Mouse (Mus musculus) gastrocnemius, adult 8-10 months (tissue): ENCODE results near the gene 4930523C07Rik. TPM values are rescaled to one million over a fixed set of nuclear protein-coding genes. Genes with fewer than 3 reads are reported as not detected.

Experiments
- DNase-seq, 2 experiments: peaks; one replicate each; pipeline ENCODE4 v3.0.0; 2022; ENCODE audit warnings: low spot score in 2 of 2
- total RNA-seq, 4 experiments: library from RNA; stranded (reverse); gene quantifications; 2 replicates each; pipeline ENCODE4 v1.2.4; 2022

Gene 4930523C07Rik
- total RNA-seq, 4 experiments from 2014 or later: 2.5 to 5.5 (median 3.1) TPM

DNA sequence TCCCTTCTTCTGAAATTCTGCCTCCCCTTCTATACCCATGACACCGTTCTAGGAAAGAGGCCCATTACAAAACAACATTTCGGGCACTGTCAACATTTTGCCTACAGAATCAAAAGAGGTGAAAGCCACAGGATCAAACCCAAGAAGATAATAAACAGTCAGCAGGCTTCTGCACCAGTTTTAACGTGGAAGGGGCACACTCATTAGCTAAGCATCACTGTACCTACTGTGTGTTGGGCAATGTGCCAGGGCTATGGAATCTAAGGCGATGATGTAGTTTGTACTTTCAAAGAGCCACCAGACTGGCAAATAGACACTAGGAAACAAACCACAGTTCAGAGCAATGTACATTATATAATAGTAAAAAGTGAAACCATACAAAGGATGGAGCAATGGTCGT lies 1.8 kb downstream of the 4930523C07Rik start:
- no peak for DNase-seq

DNA sequence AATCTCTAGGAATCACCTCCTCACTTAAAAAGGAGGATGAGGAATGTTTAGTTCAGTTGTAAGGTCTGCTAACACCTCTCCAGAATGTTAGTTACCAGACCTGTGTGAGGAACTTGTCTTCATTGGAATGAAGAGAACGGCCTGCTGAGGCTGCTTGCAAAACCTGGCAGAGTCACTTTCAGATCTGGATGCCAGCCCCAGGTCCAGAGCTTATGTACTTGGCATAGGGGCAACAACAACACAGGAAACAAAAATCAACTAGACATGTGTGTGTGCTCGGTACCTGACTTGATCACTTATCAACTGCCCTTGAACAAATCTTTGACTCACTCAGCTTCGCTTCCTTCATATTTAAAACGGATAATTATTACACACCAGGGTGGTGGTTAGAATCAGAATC lies 2.6 kb downstream of the 4930523C07Rik start:
- no peak for DNase-seq

DNA sequence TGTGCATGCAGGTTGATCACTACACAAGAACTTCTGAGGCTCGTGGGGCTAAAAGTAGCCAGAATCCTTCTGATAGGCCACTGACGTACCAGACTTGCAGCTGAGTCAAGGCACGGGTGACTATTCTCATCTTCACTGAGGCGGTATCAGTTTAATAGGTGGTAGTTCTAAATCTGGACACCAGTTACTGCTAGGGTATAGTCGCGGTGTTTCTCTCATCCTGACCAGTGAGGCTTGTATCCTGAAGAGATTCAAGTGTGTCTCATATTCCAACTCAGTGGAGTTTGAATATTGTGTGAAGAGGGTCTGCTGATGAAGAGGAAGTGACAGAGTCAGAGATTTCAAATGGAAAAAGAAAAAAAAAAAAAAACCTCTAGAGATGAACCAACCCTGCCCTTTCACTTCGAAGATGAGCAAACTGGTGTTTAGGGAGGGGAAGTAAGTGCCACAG lies 3.3 kb downstream of the 4930523C07Rik start:
- no peak for DNase-seq

DNA sequence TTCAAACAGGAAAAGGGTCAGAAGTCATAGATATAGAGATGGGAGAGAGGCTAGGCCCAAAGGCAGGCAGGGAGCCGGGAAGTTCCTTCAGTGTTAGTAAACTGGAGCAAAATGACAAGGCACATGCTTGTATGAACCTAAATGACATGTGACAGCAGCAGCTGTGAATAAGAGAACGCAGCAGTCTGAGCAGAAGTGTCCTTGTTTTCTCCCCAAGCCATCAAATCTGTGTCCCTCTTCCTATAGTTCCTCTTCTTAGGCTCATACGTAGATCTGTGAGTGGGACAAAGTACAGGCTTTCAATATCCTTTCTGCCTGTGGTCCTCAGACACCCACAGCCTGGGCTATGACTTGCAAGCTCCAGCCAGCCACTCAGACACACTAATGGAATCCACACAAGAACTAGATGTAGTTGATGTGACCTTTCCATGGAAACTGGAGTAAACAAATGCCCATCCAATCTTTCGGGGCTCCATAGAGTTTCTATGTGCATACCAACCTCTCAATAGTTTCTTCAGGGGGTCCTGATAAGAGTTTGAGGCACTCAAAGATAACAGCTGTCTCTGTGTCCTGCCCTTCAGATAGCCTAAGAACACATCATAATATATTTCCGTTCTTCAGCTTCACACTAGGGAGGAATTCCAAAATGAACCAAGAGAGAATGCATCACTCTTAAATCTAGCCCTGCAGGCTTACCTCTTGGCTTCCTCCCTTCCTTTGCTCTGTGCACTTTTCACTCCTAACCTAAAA lies 5.1 kb downstream of the 4930523C07Rik start:
- no peak for DNase-seq

DNA sequence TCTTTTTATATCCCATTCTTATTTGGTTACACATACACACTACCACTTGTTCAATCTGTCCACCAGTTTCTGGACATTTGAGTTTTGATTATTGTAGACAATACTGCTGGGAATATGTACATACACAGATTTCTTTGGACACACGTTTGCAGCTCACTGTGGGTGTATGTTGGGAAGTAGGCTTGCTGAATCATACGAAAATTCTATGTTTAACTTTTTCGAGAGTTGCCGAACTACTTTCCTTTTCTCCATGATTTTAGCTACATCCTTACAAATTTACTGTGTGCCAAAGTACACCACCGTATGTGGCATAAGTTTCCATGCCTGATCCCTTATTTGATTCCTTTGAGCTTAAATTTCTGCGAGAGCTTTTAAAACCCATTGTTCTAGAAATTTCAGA lies 6.7 kb downstream of the 4930523C07Rik start:
- DNase-seq: no peak

DNA sequence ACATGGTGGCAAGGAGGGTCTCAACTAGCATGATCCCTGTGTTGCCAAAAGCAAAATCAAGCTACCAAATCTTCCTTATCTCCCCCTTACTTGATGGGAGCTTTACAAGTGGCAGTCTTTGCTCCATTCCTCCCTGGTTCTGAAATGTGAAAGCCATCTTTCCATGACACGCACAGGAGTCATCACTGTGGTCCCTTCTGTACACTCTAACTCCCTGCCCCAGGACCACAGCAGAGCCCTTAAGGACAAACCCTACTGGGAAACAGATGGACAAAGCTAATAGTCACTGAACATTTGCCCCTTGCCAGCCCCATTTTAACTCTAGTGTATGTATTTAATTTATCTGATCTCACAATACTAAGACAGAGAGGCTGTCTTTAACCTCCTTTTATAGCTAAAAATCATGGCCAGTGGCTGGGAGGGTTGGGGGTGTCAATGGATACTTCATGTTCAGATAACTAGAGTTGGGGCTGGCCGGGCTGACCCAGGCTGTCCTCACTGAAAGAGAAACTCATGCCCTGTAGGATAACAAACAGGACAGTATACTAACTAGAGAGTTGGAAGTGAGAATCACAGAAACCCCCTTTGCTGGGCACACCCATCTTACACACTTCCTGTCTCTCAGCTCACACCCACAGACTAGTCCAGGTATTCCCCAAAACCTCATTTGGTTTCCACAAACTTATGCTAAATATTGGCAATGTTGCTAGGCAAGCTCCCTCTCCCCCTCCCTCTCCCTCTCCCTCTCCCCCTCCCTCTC lies 8.6 kb downstream of the 4930523C07Rik start:
- DNase-seq: no peak

DNA sequence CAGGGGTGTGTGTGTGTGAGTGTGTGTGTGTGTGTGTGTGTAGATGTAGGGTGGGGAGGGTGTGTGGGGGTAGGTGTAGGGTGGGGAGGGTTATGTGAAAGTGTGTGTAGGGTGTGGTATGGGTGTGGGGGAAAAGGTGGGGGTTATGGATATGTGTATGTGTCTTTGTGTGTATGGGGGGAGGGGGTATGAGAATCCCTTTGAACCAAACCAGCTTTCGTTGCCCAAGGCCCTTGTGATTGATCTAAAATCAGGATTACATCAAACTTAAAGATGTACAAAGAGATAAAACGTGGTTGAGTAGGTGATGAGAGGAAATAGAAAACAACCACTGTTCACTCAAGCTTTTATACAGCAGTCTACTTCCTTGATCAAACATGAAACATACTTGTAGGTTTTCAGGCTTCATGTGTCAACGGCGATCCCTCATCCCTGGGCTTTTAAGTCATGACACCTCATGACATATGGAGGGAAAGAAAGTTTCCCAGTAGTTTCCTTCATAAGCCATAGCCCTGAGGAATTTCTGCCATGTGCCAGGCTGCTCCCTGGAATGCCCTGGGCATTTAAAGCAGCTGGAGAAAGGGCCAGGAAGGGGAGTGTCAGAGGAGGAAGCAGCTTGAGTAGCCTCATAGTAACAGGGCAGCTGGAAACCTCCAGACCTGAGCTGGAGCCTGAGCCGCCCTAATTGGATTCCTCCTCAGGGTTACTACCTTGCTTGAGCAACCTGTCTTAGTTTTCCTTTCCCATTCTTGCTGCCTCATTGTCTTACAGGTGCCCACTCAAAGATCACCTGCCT lies 9.5 kb downstream of the 4930523C07Rik start:
- DNase-seq: no peak

DNA sequence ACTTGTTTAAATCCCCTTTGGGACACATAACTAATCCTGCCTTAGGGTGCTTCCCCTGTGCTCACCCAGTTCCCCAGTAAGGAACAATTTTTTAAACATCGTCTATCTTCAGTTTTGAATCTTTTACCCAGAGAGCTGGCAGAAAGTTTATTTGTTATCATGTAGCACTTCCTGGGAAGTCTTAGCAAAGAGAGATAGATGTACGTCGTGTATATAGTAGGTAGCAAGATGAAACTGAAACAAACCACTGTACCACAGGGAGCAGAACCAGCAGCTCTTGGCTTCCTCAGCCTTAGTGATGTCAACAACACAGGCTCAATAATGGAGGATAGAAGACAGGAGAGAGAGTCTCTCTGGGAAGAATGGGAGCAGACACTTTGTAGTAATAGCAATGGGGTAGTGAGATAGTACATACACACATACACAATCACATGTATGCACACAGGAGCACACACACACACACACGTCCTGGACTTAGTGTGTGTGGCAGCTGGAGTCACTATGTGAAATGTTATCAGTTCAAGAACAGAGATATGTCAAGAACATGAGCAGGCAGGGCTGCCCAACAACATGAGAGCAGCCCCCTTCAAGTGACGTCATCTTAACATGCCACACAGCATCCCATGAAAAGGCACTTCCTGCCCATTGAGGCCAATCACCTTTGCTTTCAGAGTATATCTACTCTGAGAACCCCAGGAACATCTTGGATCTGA lies 10.3 kb downstream of the 4930523C07Rik start:
- no peak for DNase-seq

DNA sequence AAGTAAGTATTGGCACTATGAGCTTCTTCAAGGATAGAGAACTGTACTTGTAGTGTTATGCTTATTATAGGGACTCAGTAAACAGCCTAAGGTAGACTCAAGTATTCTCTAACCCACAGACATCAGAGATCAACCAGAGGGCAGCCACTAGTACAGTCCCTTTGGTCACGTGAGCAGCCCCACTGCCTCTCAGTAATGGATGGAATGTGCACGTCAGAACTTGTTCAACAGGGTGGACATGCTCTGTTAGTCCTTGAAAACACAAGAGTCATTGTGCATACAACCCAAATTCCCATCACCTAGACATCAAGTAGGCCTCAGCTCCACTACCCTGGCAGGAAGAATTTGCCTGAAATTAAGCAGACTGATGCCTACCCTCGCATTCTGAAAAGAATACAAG lies 13.5 kb downstream of the 4930523C07Rik start:
- DNase-seq: no peak

DNA sequence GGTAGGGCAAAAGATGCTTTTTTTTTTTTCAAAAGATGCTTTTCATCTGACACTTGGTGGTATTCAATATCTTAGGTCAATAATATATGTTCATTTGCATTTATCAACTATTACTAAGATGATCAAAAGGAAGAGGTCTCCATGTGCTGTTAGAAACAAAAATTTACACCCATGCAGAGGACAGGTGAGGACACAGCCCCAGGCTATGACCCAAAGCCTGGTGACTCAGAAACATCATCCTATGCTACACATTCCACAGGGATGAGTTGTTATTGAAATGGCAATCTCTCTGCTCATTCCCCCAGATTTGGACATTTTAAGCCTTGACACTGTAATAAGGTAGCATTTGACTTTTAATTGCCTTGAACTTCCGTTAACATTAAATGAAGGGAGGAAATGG lies 15.7 kb downstream of the 4930523C07Rik start:
- no peak for DNase-seq

DNA sequence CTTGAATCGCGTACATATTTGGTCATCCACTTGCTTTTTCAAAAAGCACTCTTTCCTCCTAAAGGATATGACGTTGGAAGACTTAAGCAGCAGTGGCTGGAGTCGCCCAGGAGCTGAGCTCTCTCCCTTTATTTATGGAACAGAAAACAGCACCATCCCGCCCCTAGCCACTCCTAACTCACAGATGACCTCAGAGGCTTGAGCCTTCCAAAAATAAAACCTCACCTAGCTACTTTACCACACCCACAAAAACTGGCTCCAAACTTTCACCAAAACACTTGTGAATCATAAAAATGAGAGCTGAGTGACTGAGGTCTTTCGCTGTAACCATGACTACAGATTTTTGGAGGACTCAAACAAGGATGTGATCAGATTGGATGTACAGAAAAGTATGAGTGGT lies 16.4 kb downstream of the 4930523C07Rik start:
- no peak for DNase-seq

DNA sequence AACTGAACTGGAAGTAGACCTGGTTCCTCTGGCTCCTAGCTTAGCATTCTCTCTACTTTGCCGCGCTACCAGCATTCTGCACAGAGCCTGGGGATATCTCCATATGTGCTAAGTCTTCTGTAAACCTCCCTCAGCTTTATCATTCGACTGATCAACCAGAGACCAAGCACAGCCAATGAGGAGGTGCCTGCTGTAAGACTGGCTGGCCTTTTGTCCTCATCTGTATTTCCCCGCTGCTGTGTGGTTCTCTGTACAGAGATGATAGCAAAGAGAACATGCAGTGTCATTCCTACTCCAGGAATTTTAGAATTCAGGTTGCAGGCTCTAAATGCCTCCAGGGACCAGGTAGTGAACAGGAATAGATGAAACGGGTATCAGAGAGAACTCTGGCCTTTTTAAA lies 17.1 kb downstream of the 4930523C07Rik start:
- no peak for DNase-seq

DNA sequence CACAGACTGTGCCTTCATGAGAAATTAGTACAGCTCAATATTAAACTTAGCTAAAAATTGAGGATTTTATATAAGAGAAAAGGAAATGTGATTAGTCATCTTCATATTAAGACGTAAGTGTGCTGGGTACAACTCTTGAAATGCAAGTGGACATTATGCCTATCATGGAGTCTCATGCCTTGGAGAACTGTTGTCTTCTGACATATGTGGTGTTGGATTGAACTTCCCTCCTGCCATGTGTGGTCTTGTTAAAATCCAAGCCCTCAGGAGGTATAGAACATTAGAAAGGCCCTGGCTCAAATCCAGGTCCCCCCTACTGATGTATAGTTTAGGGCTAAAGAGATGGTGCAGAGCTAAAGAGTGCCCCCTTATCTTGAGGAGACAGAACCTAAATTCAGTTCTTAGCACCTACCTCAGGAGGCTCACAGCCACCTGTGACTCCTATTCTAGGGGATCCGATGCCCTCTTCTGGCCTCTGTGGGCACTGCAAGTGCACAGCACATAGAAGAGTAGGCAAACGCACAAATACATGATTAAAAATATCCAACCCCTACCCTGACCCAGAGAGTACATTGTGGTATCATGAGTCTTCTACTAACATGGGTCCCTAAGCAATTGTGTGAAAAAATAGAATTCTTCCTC lies 17.7 kb downstream of the 4930523C07Rik start:
- DNase-seq: no peak

DNA sequence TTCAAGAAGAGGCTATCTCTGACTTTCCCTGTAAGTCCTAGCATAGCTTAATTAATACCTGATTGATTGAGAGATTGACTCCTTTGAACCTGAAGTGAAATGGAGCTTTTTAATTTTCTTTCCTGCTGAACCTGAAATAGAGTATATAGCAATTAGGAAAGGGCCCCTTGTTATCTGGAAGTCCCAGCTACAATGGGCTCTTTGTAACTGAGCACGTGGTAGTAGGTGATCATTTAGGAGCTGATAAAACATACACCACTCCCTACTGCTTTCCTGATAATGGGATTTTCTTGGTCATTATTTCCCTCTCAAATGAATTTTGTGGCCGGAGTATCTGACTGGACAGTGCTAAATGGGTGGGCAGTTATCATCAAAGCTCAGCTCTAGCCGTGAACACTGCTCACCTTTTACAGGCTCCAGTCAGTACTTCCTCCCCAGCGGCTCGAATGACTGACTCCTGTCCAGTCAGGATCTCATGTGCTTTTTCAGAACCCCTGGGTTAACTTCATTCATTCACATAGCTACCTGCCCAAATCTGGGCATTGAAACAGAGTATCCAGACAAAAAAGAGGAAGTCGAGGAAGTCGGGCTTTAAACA lies 20.5 kb downstream of the 4930523C07Rik start:
- DNase-seq: no peak

DNA sequence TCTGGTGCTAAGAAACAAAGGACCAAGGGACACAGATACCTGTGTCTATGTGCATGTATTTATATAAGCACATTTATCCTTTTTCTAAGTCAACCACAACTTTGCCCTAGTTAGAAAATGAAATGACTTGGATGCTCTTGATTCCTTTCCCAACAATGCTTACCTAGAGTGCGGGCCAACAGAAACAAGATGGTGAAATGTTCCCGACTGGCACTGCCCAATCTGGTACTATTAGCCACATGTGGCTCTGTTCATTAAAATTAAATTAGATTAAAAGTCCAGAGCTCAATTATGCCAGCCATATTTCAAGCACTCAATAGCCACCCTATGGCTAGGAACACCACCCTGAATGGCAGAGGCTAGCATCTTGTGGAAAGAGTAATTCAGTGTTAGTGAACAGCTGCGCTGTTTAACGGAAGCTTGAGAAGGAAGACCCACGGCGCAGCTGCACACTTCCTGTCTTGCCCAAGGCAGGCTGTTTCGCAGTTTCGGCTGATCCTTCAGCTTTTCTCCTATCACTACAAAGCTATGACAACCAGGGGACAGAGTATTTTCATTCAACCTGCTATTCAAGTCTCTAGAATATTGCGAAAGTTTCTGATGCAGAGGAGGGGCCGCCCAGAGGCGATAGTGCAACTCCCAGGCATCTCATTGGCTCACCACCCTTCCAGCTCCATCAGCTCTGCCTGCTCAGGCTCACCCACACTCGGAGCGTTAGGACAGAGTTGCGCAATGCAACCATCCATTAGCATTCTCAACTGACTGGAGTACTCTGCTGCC lies 34.9 kb downstream of the 4930523C07Rik start:
- DNase-seq: peak; percentile 15 to 28

DNA sequence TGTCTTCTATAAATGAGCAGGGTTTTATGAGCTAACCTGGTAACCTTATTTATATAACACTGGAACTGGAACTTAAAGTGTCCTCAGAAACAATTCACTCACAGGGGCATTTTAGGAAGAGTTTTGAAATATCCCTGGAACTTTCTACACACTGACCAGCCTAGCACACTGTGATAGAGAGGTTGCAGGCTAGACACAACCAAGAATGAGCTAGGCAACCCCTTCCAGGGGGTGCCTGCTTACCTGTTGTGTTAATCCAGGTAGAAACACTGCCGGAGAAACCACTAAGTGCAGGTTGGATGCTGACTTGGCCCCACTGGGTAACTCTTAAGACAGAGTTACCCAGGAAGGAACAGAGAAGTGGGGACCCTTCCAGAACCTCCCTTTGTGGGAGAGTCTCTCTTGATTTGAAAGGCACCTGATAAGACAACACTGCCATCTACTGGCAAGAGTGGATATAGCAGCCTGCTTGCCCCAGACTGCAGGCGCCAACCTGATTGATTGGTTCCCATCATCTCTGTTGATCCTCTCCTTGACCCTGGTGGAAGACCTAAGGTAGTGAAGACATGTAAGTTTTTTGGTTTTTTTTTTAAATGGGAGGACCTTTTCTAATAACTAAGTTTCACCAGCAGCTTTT lies 36.7 kb downstream of the 4930523C07Rik start:
- peak; percentile 56 to 58 for DNase-seq

DNA sequence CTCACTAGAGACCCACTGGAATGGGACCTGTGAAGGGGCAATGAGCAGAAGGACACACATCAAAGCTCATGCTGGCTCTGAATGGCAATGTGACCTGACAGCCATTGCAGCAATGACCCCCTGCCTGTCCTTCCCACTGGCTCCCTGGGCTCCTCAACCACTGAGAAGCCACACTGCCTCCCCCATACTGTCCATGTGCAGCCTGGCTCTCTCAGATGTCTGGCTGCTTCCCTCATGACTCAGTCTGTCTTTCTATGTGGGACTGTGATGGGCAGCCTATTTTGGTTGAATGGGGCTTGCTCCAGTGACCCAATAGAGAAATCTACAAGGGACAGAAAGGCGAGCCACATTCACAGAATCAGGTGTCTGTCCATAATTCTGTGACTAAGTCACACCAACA lies 38.5 kb downstream of the 4930523C07Rik start:
- DNase-seq: no peak

DNA sequence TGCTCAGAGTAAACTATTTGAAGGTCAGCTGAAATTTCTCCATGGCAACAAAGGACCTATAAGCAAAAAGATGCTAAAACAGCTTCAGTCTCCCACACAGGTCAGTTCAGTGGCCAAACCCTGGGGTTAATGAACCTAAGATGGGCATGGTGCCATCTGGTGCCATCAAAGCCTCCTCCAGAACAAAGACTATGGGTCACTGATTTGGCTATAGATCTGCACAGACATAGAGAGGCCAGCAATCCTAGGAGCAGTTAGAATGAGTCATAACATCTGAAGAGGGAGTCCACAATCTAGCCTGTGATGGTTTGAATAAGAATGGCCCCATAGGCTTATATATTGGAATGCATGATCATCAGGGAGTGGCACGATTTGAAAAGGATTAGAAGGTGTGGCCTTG lies 40.1 kb downstream of the 4930523C07Rik start:
- no peak for DNase-seq

DNA sequence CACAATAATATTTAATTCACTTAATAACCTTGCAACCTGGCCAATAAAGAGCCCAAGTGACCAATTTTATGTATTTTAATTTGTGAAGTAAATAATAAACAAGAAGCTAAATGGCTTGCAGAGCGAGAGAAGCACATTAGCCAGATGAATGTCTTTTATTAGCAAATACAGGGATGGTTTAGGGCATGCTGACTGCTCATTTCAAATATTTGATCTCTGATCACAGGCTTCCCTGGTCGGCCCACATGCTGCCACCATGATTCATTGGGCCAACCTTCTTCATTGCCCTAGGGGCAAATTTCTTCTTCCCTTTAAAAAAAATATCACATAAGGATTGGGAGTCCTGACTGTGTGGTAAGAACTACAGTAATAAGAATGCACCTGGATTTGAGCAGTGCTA lies 42.5 kb downstream of the 4930523C07Rik start:
- DNase-seq: no peak
